Mouse (Mus musculus): ENCODE measurements around the gene Gga2. TPM values are rescaled to one million over a fixed set of nuclear protein-coding genes. Genes with fewer than 3 reads are reported as not detected.

Gga2 gene
- total RNA-seq, 2 experiments from 2014 or later = 26.8 to 31.9 TPM

GRCm38 (mm10) chr7:121941640-121942039 lies 79.4 kb downstream of the Gga2 start:
- intact Hi-C loops (cut with DNase I) = no loop called here
- DNase-seq (ENCODE audit: low spot score in 2 of 2) = no peak

DNA sequence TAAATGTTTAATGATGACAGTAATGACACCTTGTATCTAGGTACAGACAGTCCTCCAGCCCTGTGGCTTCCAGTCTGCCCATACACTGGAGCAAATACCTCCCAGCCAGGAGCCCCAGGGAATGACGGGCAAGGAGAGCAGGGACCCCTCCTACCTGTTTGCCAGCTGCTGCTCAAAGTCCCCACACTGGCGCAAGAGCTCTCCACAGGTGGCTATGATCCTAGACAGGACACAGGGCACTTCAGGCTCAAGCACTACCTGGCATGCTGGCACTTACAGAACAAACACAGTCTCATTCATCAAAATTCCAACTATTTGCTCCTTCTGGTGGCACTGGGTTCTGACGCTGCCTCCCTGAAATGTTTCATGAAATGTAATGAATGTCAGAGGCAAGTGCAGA lies 80.0 kb downstream of the Gga2 start:
- intact Hi-C loops (cut with DNase I) = no loop called here
- no peak for DNase-seq (ENCODE audit: low spot score in 2 of 2)

DNA sequence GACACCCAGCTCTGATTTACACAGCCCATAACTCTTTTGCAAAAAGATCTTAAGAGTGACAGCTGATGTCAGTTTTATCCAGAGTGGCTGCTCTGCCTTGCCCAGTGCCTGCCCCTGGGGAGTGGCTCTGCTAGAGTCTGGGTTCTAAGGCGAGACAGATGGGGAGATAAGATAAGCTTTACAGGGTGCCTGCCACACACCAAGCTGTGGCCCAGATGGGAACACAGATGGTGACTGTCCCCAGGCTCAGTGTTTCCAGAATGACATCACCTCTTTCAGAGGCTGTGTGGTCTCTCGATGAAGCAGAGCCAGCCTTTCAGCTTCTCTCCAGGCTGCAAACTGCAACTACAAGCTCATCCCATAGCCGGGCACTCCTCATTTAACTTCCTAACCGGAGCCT lies 81.3 kb downstream of the Gga2 start:
- intact Hi-C loops (cut with DNase I) = no loop called here
- DNase-seq (ENCODE audit: low spot score in 2 of 2) = peak; percentile 75 to 79

- intact Hi-C loops (cut with DNase I) = no loop called here
- no peak for DNase-seq (ENCODE audit: low spot score in 2 of 2)
These were observed 81.8 kb downstream of the Gga2 start for GRCm38 (mm10) chr7:121939244-121939643.

GRCm38 (mm10) chr7:121938124-121938891 lies 82.7 kb downstream of the Gga2 start:
- DNase-seq (ENCODE audit: low spot score in 2 of 2) = no peak
- intact Hi-C loops (cut with DNase I) = no loop called here

GRCm38 (mm10) chr7:121936861-121937630 lies 84.0 kb downstream of the Gga2 start:
- DNase-seq (ENCODE audit: low spot score in 2 of 2) = peak in 1 of 2 experiments; percentile 23
- intact Hi-C loops (cut with DNase I) = no loop called here

Other genes with a start within 250 kb of the Gga2 start
- not detected for gene Scnn1b, start 156.2 kb downstream of the Gga2 start, total RNA-seq (2021)
- gene Cog7, start 39.5 kb downstream of the Gga2 start, total RNA-seq (2021) = 10 to 100 TPM; 36.7 to 39.3 TPM
- 10 to 100 TPM; 66.7 to 72.3 TPM for gene Ubfd1, start 46.0 kb upstream of the Gga2 start, total RNA-seq (2021)
- 1 to 10 TPM; 6.6 to 7.6 TPM for gene Ears2, start 46.0 kb upstream of the Gga2 start, total RNA-seq (2021)
- 100 to 1,000 TPM; 296 to 310 TPM for gene Ndufab1, start 80.7 kb upstream of the Gga2 start, total RNA-seq (2021)
- 1 to 10 TPM; 1.1 to 1.3 TPM for gene Palb2, start 111.8 kb upstream of the Gga2 start, total RNA-seq (2021)
- 100 to 1,000 TPM; 105 to 108 TPM for gene Dctn5, start 111.8 kb upstream of the Gga2 start, total RNA-seq (2021)
- gene Plk1, start 138.2 kb upstream of the Gga2 start, total RNA-seq (2021) = 1 to 10 TPM; 2.3 to 2.8 TPM
- gene Ern2, start 165.0 kb upstream of the Gga2 start, total RNA-seq (2021) = under 1 TPM; 0.34 to 0.35 TPM
- gene Chp2, start 198.3 kb upstream of the Gga2 start, total RNA-seq (2021) = 1 to 10 TPM; 2.7 to 3.9 TPM